Mouse (Mus musculus): Measurements from ENCODE around the gene Olfr70. TPM values are rescaled to one million over a fixed set of nuclear protein-coding genes. Genes with fewer than 3 reads are reported as not detected.

The Olfr70 gene
- polyA plus RNA-seq, 1 experiment from 2014 or later: not detected

DNA sequence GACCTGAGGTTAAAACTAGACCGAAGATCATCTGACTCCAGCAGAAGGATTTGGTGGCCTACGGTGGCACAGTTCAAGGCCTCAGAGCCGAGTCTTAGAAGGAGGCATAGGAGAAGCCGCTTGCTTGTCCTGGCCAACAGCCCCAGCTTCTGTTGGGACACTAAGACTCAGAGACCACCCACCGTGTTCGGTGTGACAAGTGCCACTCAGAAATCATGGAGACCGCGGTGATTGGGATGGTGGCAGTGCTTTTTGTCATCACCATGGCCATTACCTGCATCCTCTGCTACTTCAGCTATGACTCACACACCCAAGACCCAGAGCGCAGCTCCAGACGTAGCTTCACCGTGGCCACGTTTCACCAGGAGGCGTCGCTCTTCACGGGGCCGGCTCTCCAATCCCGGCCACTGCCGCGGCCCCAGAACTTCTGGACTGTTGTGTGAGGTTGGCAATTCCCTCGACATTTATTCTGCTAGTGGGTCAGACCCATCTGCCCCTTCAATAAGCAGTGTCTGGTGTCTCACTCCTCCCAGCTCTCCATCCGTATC lies 30.2 kb upstream of the Olfr70 start:
- H3K9ac ChIP-seq (ENCODE audit: low read depth, low read length): no peak overlapping the region
- H3K36me3 ChIP-seq (ENCODE audit: control insufficient read depth, insufficient read depth): no peaks in the 10 kb centered on the region
- H3K9me3 ChIP-seq (replicated peaks; ENCODE audit: control insufficient read depth, low read length): no peaks in the 10 kb centered on the region
- H3K4me1 ChIP-seq (ENCODE audit: control insufficient read depth, low read depth, low read length): peaks cover 6% of the 10 kb centered on the region
- WGBS (ENCODE audit: insufficient replicate concordance): 60% methylated on average over 21 of the region's 21 CpGs
- H3K27ac ChIP-seq (ENCODE audit: low read length): no peak overlapping the region
- ATAC-seq (ENCODE audit: low read depth): 0 out of 2 replicates have a peak, but pooled peaks have one; percentile 3
- H3K4me2 ChIP-seq (ENCODE audit: low read depth, low read length): no peak overlapping the region
- H3K27me3 ChIP-seq (ENCODE audit: control insufficient read depth, insufficient read depth, low read depth, low read length): no peaks in the 10 kb centered on the region
- H3K4me3 ChIP-seq (ENCODE audit: low read depth, low read length): no peak overlapping the region

DNA sequence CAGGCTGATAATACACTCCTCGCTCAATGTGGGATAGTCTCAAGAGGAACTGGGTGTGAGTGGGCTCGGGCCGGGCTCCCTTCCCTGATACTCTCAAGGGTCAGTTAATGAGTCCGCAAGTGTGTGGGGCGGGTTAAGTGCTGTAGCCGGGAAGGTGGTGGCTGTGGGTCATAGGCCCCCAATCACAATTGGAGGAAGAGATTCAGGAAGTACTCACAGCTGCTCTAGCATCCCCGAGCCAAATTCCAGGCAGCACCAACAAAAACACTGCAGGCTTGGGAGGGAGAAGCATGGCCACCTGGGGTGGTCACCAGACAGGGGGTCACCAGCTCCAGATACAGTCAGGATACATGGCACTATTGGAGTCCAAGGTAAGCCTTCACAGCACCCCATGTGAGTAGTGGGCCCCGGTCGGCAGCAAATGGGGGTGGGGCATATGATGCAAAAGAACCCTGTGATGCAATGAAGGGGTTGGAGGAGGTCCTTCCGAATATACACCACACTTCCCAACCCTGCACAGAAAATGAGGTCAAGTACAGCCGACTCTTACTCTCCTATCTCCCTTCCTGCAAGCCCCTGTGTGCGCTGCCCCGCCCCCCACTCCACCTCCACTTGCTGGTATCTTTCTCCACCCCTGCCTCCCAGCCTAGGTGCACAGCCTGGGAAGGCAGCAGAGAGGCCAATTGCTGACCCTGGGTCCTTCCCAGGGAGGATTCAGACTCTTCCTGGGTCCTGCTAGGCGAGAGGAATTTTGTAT lies 29.4 kb upstream of the Olfr70 start, which contains the start of gene Spaar:
Gene Spaar, plus strand, starts transcription at position 241 of the 757 bp plus-strand sequence.
- WGBS (ENCODE audit: insufficient replicate concordance): 23% methylated on average over 14 of the region's 14 CpGs
- H3K27me3 ChIP-seq (ENCODE audit: control insufficient read depth, insufficient read depth, low read depth, low read length): no peaks in the 10 kb centered on the region
- no peaks in the 10 kb centered on the region for H3K9me3 ChIP-seq (replicated peaks; ENCODE audit: control insufficient read depth, low read length)
- H3K4me1 ChIP-seq (ENCODE audit: control insufficient read depth, low read depth, low read length): peaks cover 6% of the 10 kb centered on the region
- H3K4me2 ChIP-seq (ENCODE audit: low read depth, low read length): no peak within 1 kb of the TSS
- no peak within 1 kb of the TSS for H3K9ac ChIP-seq (ENCODE audit: low read depth, low read length)
- peak within 1 kb of the TSS; percentile 15; the same call in 1 of the 2 replicates for H3K27ac ChIP-seq (ENCODE audit: low read length)
- no peaks in the 10 kb centered on the region for H3K36me3 ChIP-seq (ENCODE audit: control insufficient read depth, insufficient read depth)
- no peak within 1 kb of the TSS for H3K4me3 ChIP-seq (ENCODE audit: low read depth, low read length)
- no peak for ATAC-seq (ENCODE audit: low read depth)

DNA sequence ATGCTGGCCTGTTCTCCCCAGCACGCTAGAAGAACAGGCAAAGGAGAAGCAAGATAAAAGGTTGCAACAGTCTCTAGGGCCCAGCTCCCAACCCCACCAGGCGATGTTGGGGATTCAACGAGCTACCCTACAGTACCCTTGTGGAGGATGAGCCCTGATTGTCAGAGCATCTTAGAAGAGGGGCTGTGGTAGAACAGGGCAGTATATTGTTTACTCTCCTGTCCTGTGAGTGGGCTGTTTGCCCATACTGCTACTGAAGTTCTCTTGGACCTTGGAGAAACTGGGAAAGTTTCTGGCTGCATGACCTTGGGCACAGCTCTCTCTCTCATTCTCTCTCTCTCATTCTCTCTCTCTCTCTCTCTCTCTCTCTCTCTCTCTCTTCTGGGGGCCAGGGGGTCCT lies 28.5 kb upstream of the Olfr70 start:
- Histone ChIP-seq H3K4me1 (ENCODE audit: control insufficient read depth, low read depth, low read length) (peaks cover 6% of the 10 kb centered on the region), H3K27me3 (ENCODE audit: control insufficient read depth, insufficient read depth, low read depth, low read length) (no peaks in the 10 kb centered on the region), H3K27ac (ENCODE audit: low read length) (peak overlapping the region; percentile 15; the same call in 1 of the 2 replicates), H3K4me2 (ENCODE audit: low read depth, low read length) (no peak overlapping the region), H3K4me3 (ENCODE audit: low read depth, low read length) (no peak overlapping the region), H3K9me3 (replicated peaks; ENCODE audit: control insufficient read depth, low read length) (no peaks in the 10 kb centered on the region), H3K36me3 (ENCODE audit: control insufficient read depth, insufficient read depth) (no peaks in the 10 kb centered on the region), H3K9ac (ENCODE audit: low read depth, low read length) (no peak overlapping the region)
- no peak for ATAC-seq (ENCODE audit: low read depth)
- WGBS (ENCODE audit: insufficient replicate concordance): 29% methylated on average over 3 of the region's 3 CpGs

DNA sequence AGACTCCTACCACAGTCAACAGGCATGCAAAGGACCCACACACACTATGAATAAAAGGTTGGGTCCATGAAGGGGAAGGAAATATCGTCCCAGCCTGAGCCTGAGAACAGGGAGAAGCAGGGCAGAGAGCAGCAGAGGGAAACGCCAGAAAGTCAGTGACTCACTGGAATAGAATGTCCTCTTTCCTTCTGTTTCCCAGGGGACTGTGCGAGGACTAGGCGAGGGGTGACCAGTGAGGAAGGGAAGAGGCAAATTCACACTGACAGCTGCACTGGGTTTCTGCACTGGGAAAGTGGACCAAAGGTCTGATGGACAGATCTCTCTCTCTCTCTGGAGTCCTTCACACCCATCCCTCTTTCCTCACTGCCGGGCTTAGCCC lies 28.0 kb upstream of the Olfr70 start:
- WGBS (ENCODE audit: insufficient replicate concordance): 28% methylated on average over 5 of the region's 5 CpGs
- H3K4me1 ChIP-seq (ENCODE audit: control insufficient read depth, low read depth, low read length): peaks cover 6% of the 10 kb centered on the region
- peak overlapping the region; percentile 15; the same call in 1 of the 2 replicates for H3K27ac ChIP-seq (ENCODE audit: low read length)
- ATAC-seq (ENCODE audit: low read depth): no peak
- H3K36me3 ChIP-seq (ENCODE audit: control insufficient read depth, insufficient read depth): no peaks in the 10 kb centered on the region
- no peak overlapping the region for H3K9ac ChIP-seq (ENCODE audit: low read depth, low read length)
- H3K4me3 ChIP-seq (ENCODE audit: low read depth, low read length): no peak overlapping the region
- H3K9me3 ChIP-seq (replicated peaks; ENCODE audit: control insufficient read depth, low read length): no peaks in the 10 kb centered on the region
- no peaks in the 10 kb centered on the region for H3K27me3 ChIP-seq (ENCODE audit: control insufficient read depth, insufficient read depth, low read depth, low read length)
- H3K4me2 ChIP-seq (ENCODE audit: low read depth, low read length): no peak overlapping the region

DNA sequence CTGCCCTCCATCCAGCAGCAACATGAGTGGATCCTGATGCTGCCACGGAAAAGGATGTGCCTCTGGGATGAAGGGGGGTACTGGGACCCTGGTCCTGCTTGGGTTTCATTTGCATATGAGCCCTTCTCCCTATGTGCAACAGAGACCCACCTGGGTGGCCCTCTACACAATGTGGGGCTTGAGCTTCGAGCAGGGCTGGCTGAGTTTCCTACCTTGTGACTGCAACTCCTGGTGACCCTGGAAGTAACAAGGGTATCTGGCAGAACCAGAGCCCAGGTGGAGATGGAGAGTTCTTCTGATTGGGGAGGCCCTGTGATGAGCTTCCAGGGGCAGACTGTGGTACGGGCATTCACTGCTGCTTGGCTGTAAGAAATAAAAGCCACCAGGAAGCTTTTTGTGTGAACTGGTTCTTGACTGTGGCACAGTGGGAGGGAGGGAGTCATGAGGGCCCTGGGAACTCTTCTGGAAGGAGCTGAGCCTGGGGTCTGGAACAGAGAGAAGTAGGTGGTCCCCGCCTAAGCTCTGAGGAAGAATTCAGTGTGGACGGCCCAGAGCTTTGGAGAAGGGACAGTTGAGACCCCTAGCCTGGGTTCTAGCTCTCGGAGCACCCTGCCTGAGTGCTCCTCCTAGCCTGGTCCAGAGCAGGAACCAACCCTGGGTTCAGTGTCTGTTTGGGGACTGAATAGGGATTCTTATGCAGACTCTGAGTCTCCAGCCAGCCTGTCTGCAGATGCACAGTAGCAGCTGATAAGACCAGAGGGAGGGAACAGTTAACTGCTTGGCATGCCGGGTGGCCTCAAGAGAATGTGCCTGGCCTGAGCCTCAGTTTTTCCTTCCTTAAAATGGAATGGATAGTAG lies 27.3 kb upstream of the Olfr70 start:
- Histone ChIP-seq H3K27me3 (ENCODE audit: control insufficient read depth, insufficient read depth, low read depth, low read length) (no peaks in the 10 kb centered on the region), H3K4me1 (ENCODE audit: control insufficient read depth, low read depth, low read length) (peaks cover 6% of the 10 kb centered on the region), H3K36me3 (ENCODE audit: control insufficient read depth, insufficient read depth) (no peaks in the 10 kb centered on the region), H3K4me3 (ENCODE audit: low read depth, low read length) (no peak overlapping the region), H3K27ac (ENCODE audit: low read length) (no peak overlapping the region; the same call in 1 of the 2 replicates), H3K9me3 (replicated peaks; ENCODE audit: control insufficient read depth, low read length) (no peaks in the 10 kb centered on the region), H3K9ac (ENCODE audit: low read depth, low read length) (no peak overlapping the region), H3K4me2 (ENCODE audit: low read depth, low read length) (no peak overlapping the region)
- no peak for ATAC-seq (ENCODE audit: low read depth)
- WGBS (ENCODE audit: insufficient replicate concordance): 37% methylated on average over 7 of the region's 7 CpGs

DNA sequence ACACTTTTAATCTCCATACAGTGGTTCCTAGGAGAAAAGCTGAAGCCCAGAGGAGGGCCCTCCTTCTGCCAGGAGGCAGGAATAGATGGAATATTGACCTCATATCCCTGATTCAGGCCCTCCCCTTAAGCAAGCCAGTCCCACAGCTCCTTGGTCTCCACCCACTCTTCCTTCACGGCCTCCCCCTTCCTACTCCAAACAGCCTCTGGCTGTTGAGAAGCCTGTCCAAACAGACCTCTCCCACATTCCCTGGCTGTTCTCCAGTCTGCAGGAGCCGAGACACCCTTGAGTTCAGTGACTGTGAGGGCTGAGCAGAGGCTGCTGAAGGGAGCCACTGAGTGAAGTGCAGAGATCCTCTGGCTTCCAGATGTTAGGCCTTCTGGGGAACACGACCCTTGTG lies 26.4 kb upstream of the Olfr70 start, which contains the start of gene Hrct1:
Gene Hrct1, plus strand, starts transcription at position 194 of the 400 bp plus-strand sequence.
- peaks cover 6% of the 10 kb centered on the region for H3K4me1 ChIP-seq (ENCODE audit: control insufficient read depth, low read depth, low read length)
- no peak within 1 kb of the TSS; the same call in 1 of the 2 replicates for H3K27ac ChIP-seq (ENCODE audit: low read length)

DNA sequence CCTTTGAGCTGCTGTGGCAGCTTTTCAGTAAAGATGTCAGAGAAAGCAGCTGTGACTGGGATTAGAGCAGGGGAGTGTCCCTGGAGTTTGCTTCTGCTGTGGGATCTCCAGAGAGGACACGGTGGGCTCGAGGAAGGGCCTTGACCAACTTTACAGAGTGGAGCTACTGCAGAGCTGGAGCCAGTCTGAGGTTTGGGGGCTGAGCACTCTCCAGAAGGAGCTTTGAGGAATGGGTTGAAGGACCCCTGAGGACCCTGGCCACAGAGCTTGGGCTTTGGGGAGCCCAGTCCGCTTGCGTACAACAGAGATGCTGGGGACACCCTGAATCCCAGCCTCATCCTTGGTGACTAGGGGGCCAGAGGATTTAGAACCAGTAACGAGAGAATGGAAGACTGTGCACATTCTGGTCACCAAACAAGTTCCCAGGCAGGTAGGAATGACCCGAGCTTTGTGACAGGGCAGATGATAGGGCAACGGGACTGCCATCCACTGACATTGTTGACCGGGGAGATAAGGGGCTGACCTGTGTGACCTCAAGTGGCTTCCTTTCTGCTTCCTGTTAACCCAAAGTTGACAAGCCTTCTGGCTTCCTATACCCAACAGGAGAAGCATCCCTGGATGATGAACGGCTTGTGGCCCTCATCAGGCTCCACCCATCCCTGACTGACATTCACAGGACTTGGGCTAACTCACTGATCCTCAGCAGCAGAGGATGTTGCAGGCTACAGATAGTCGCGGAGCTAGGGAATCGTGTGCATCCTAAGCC lies 25.8 kb upstream of the Olfr70 start:
- Histone ChIP-seq H3K9me3 (replicated peaks; ENCODE audit: control insufficient read depth, low read length) (no peaks in the 10 kb centered on the region), H3K36me3 (ENCODE audit: control insufficient read depth, insufficient read depth) (no peaks in the 10 kb centered on the region), H3K4me3 (ENCODE audit: low read depth, low read length) (no peak overlapping the region), H3K27ac (ENCODE audit: low read length) (no peak overlapping the region), H3K9ac (ENCODE audit: low read depth, low read length) (no peak overlapping the region), H3K27me3 (ENCODE audit: control insufficient read depth, insufficient read depth, low read depth, low read length) (no peaks in the 10 kb centered on the region), H3K4me1 (ENCODE audit: control insufficient read depth, low read depth, low read length) (peaks cover 6% of the 10 kb centered on the region), H3K4me2 (ENCODE audit: low read depth, low read length) (no peak overlapping the region)
- 32% methylated on average over 12 of the region's 12 CpGs for WGBS (ENCODE audit: insufficient replicate concordance)
- no peak for ATAC-seq (ENCODE audit: low read depth)

More for the DNA sequence above, 26.4 kb upstream of the Olfr70 start, which contains the start of gene Hrct1:
- Histone ChIP-seq H3K9ac (ENCODE audit: low read depth, low read length) (no peak within 1 kb of the TSS), H3K36me3 (ENCODE audit: control insufficient read depth, insufficient read depth) (no peaks in the 10 kb centered on the region), H3K27me3 (ENCODE audit: control insufficient read depth, insufficient read depth, low read depth, low read length) (no peaks in the 10 kb centered on the region), H3K4me3 (ENCODE audit: low read depth, low read length) (no peak within 1 kb of the TSS), H3K9me3 (replicated peaks; ENCODE audit: control insufficient read depth, low read length) (no peaks in the 10 kb centered on the region), H3K4me2 (ENCODE audit: low read depth, low read length) (no peak within 1 kb of the TSS)
- WGBS (ENCODE audit: insufficient replicate concordance): 46% methylated on average over 3 of the region's 3 CpGs
- ATAC-seq (ENCODE audit: low read depth): 0 out of 2 replicates have a peak, but pooled peaks have one; percentile 16

DNA sequence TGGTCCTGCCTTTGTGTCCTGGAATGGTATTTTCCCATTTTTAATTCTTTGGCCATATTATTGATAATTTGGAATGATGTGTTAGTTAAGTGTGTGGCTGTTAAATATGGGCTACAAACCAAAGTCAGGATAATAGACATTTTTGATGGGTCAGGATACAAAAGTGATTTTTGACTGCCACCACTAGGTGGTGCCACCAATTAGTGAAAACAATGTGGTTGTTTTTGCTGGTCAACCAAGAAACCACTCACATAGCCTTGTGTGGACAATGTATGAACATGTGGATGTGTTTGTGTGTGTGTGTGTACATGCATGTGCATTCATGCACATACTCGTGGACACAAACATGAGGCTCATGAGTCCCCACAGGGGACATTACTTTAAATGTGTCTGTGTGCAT lies 24.2 kb upstream of the Olfr70 start:
- Histone ChIP-seq H3K27ac (ENCODE audit: low read length) (no peak overlapping the region), H3K4me2 (ENCODE audit: low read depth, low read length) (no peak overlapping the region), H3K4me3 (ENCODE audit: low read depth, low read length) (no peak overlapping the region), H3K36me3 (ENCODE audit: control insufficient read depth, insufficient read depth) (no peaks in the 10 kb centered on the region), H3K9me3 (replicated peaks; ENCODE audit: control insufficient read depth, low read length) (no peaks in the 10 kb centered on the region), H3K9ac (ENCODE audit: low read depth, low read length) (no peak overlapping the region), H3K27me3 (ENCODE audit: control insufficient read depth, insufficient read depth, low read depth, low read length) (no peaks in the 10 kb centered on the region), H3K4me1 (ENCODE audit: control insufficient read depth, low read depth, low read length) (peaks cover 1% of the 10 kb centered on the region)
- no peak for ATAC-seq (ENCODE audit: low read depth)
- 13% methylated on average over 1 of the region's 1 CpGs for WGBS (ENCODE audit: insufficient replicate concordance)
